Comparison of ENCODE assay signal across 33 mouse cellular contexts in the genomic region with DNA sequence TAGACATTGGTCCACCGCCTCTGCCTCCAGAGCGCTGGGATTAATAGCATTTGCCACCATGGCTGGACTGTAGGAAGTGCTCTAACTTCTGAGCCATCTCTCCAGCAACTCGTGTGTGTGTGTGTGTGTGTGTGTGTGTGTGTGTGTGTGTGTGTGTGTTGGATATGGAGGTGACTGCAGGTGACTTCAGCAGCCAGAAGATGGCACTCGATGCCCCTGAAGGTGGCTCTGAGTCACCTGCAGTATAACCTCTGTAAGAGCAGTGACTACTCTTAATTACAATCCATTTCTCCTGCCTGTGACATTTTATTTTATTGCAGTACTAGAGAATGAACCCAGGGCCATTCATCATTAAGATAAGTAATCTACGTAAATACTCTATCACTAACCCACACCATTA. TPM values are rescaled to one million over a fixed set of nuclear protein-coding genes. Genes with fewer than 3 reads are reported as not detected.
A peak's percentile ranks its signal among the peaks of the same experiment; 100 is the strongest.
DNase-seq lines count a peak whose midpoint lies in the region; ATAC-seq and TF ChIP-seq lines count a peak whose summit lies in the region.
"Had no signal": no experiment of that assay in that cellular context is flagged by ENCODE, and none has a peak within 500 bp of the region (broad histone marks: within the 10 kb centered on the region; RNA-seq: fewer than 3 reads in every experiment).

No protein-coding gene starts in this region.

- DNase-seq in hindbrain, postnatal 0 days (ENCODE audit: low spot score): no peak
- DNase-seq in 416B (ENCODE audit: low read depth) (peak; percentile 27), ES-CJ7 (ENCODE audit: low read depth, low spot score) (peak; percentile 71)
- DNase-seq in cerebellum, adult 2 months: no peak
- no peak for DNase-seq in lung, postnatal 0 days (ENCODE audit: low spot score)
- DNase-seq: adrenal gland, adult 8-10 months; B cell, adult 2 months; cerebellum, adult 11-12 months; cerebellum, postnatal 36 days; embryo, embryonic 11 days; gastrocnemius, postnatal 10 days; kidney, adult 9 months; kidney, postnatal 36 days; lung, adult 18-20 months; lung, postnatal 14 days; right cerebral cortex, postnatal 14 days; spleen, adult 18-20 months; thymus, postnatal 36 days had no signal

- peak; percentile 38 for TF ChIP-seq CTCF in hindbrain, postnatal 0 days (IDR thresholded peaks at IDR 0.05; ENCODE audit: low read depth)
- 0 out of 2 replicates have a peak, but pooled peaks have one; percentile 29 for TF ChIP-seq CTCF in small intestine, adult 2 months (IDR thresholded peaks at IDR 0.05; ENCODE audit: extremely low read depth, insufficient read length, insufficient replicate concordance, low read depth, low read length)
- TF ChIP-seq CTCF in cerebellum, adult 2 months (IDR thresholded peaks at IDR 0.05; ENCODE audit: borderline replicate concordance, insufficient read depth, low read depth, low read length): no peak
- TF ChIP-seq CTCF in lung, postnatal 0 days (IDR thresholded peaks at IDR 0.05): no peak

- H3K27ac ChIP-seq in hindbrain, postnatal 0 days: no peak overlapping the region
- no peak overlapping the region for H3K27ac ChIP-seq in hindbrain, embryonic 13.5 days
- H3K27ac ChIP-seq in small intestine, adult 2 months (ENCODE audit: insufficient read depth, low read depth, low read length): no peak overlapping the region
- H3K27ac ChIP-seq in cerebellum, adult 2 months (ENCODE audit: insufficient read depth, low read length): no peak overlapping the region
- no peak overlapping the region for H3K27ac ChIP-seq in lung, postnatal 0 days (ENCODE audit: low read length)
- H3K27ac ChIP-seq: embryonic facial prominence, embryonic 13.5 days; forebrain, embryonic 12.5 days; heart, embryonic 10.5 days; limb, embryonic 13.5 days; liver, embryonic 12.5 days; midbrain, embryonic 12.5 days had no signal

- no peak for TF ChIP-seq POLR2A in small intestine, adult 2 months (IDR thresholded peaks at IDR 0.05; ENCODE audit: low read depth, low read length)
- TF ChIP-seq POLR2A in cerebellum, adult 2 months (IDR thresholded peaks at IDR 0.05; ENCODE audit: borderline replicate concordance, insufficient read depth, low read length): no peak

- 93% methylated on average over 5 of the region's 5 CpGs for WGBS in hindbrain, postnatal 0 days
- WGBS in hindbrain, embryonic 13.5 days: 86% methylated on average over 5 of the region's 5 CpGs
- WGBS in small intestine, adult 2 months: 73% methylated on average over 5 of the region's 5 CpGs
- WGBS in cerebellum, adult 2 months: 94% methylated on average over 5 of the region's 5 CpGs
- WGBS in lung, postnatal 0 days: 80% methylated on average over 5 of the region's 5 CpGs

- no peaks in the 10 kb centered on the region for H3K27me3 ChIP-seq in hindbrain, postnatal 0 days (ENCODE audit: insufficient read depth, low read length)
- no peaks in the 10 kb centered on the region for H3K27me3 ChIP-seq in hindbrain, embryonic 13.5 days
- H3K27me3 ChIP-seq in small intestine, adult 2 months (ENCODE audit: control insufficient read depth, insufficient read depth, low read length): no peaks in the 10 kb centered on the region
- H3K27me3 ChIP-seq in cerebellum, adult 2 months (ENCODE audit: control insufficient read depth, insufficient read depth, low read length): no peaks in the 10 kb centered on the region
- no peaks in the 10 kb centered on the region for H3K27me3 ChIP-seq in lung, postnatal 0 days (replicated peaks; ENCODE audit: insufficient read depth, low read length)
- H3K27me3 ChIP-seq: embryonic facial prominence, embryonic 13.5 days; forebrain, embryonic 12.5 days; limb, embryonic 13.5 days; midbrain, embryonic 12.5 days; Patski had no signal

- H3K4me1 ChIP-seq in hindbrain, postnatal 0 days (ENCODE audit: insufficient read depth, low read length): no peaks in the 10 kb centered on the region
- H3K4me1 ChIP-seq in hindbrain, embryonic 13.5 days (replicated peaks): no peaks in the 10 kb centered on the region
- peaks cover 10% of the 10 kb centered on the region for H3K4me1 ChIP-seq in small intestine, adult 2 months (ENCODE audit: control insufficient read depth, insufficient read depth, insufficient read length, low read length)
- no peaks in the 10 kb centered on the region for H3K4me1 ChIP-seq in cerebellum, adult 2 months (ENCODE audit: control insufficient read depth, insufficient read depth, low read length)
- H3K4me1 ChIP-seq in lung, postnatal 0 days (ENCODE audit: insufficient read depth, low read depth, low read length): no peaks in the 10 kb centered on the region
- H3K4me1 ChIP-seq: embryonic facial prominence, embryonic 13.5 days; forebrain, embryonic 12.5 days; limb, embryonic 13.5 days; liver, embryonic 12.5 days; midbrain, embryonic 12.5 days had no signal

- no peak for TF ChIP-seq EP300 in lung, postnatal 0 days (IDR thresholded peaks at IDR 0.05)

- no peak overlapping the region for H3K9ac ChIP-seq in hindbrain, postnatal 0 days (replicated peaks; ENCODE audit: low read length)
- H3K9ac ChIP-seq in hindbrain, embryonic 13.5 days: no peak overlapping the region
- no peak overlapping the region for H3K9ac ChIP-seq in lung, postnatal 0 days (replicated peaks; ENCODE audit: low read depth)
- H3K9ac ChIP-seq: embryonic facial prominence, embryonic 13.5 days; forebrain, embryonic 12.5 days; limb, embryonic 13.5 days; liver, embryonic 12.5 days; midbrain, embryonic 12.5 days had no signal

- H3K4me2 ChIP-seq in hindbrain, postnatal 0 days (ENCODE audit: low read depth, low read length): no peak overlapping the region
- H3K4me2 ChIP-seq in hindbrain, embryonic 13.5 days: no peak overlapping the region
- no peak overlapping the region for H3K4me2 ChIP-seq in lung, postnatal 0 days (replicated peaks; ENCODE audit: low read depth, low read length)
- H3K4me2 ChIP-seq: embryonic facial prominence, embryonic 13.5 days; forebrain, embryonic 12.5 days; limb, embryonic 13.5 days; liver, embryonic 12.5 days; midbrain, embryonic 12.5 days had no signal

- H3K4me3 ChIP-seq in hindbrain, postnatal 0 days (ENCODE audit: low read length): no peak overlapping the region
- H3K4me3 ChIP-seq in hindbrain, embryonic 13.5 days: no peak overlapping the region
- H3K4me3 ChIP-seq in small intestine, adult 2 months (ENCODE audit: low read depth, low read length): no peak overlapping the region
- no peak overlapping the region for H3K4me3 ChIP-seq in cerebellum, adult 2 months (replicated peaks; ENCODE audit: insufficient read depth, low read depth, low read length)
- no peak overlapping the region for H3K4me3 ChIP-seq in lung, postnatal 0 days (ENCODE audit: low read depth, low read length)
- H3K4me3 ChIP-seq: embryonic facial prominence, embryonic 13.5 days; erythroblast, embryonic 14.5 days; forebrain, embryonic 12.5 days; heart, embryonic 10.5 days; limb, embryonic 13.5 days; liver, embryonic 12.5 days; midbrain, embryonic 12.5 days had no signal

- H3K9me3 ChIP-seq in hindbrain, postnatal 0 days (ENCODE audit: low read length): no peaks in the 10 kb centered on the region
- no peaks in the 10 kb centered on the region for H3K9me3 ChIP-seq in hindbrain, embryonic 13.5 days
- H3K9me3 ChIP-seq in lung, postnatal 0 days (ENCODE audit: low read length): no peaks in the 10 kb centered on the region
- H3K9me3 ChIP-seq: forebrain, embryonic 12.5 days; liver, embryonic 12.5 days; midbrain, embryonic 12.5 days had no signal

- peaks cover 38% of the 10 kb centered on the region for H3K36me3 ChIP-seq in hindbrain, postnatal 0 days (ENCODE audit: insufficient read depth, low read length)
- peaks cover 90% of the 10 kb centered on the region for H3K36me3 ChIP-seq in hindbrain, embryonic 13.5 days
- peaks cover 2% of the 10 kb centered on the region; the same call in 1 of the 2 replicates for H3K36me3 ChIP-seq in small intestine, adult 2 months (ENCODE audit: control insufficient read depth, insufficient read depth, low read length)
- H3K36me3 ChIP-seq in lung, postnatal 0 days (ENCODE audit: insufficient read depth, low read length): no peaks in the 10 kb centered on the region

- ATAC-seq in hindbrain, postnatal 0 days: no peak
- ATAC-seq in hindbrain, embryonic 13.5 days (ENCODE audit: low FRiP score): no peak
- no peak for ATAC-seq in lung, postnatal 0 days
- ATAC-seq: activated CD4-positive, CD25-positive, alpha-beta regulatory T cell, adult 4 months; hindbrain, embryonic 16.5 days; liver, embryonic 12.5 days; Patski had no signal

RNA-seq across cellular contexts. Expression of gene Foxj1, which starts 16.1 kb away (rescaled TPM):
- 37.6 and 40.0 TPM in 2 replicates for total RNA-seq in hindbrain, postnatal 0 days (2014; rRNA removed)
- polyA plus RNA-seq in hindbrain, postnatal 0 days (2015; fragmentation: Nextera tagmentation; extraction: Ambion mirVana): 15.5 and 16.6 TPM in 2 replicates
- 14.2 and 24.3 TPM in 2 replicates for polyA plus RNA-seq in hindbrain, embryonic 13.5 days (2015; fragmentation: Nextera tagmentation; extraction: Ambion mirVana)
- polyA plus RNA-seq in small intestine, adult 2 months (2012; rRNA removed): 0.17 and 0.19 TPM in 2 replicates
- 13.9 and 15.7 TPM in 2 replicates for polyA plus RNA-seq in cerebellum, adult 2 months (2012; rRNA removed)
- polyA plus RNA-seq in lung, postnatal 0 days (2015; fragmentation: Nextera tagmentation; extraction: Ambion mirVana): 39.8 and 44.9 TPM in 2 replicates
- total RNA-seq: granulocyte monocyte progenitor cell, adult 5-6 weeks; hematopoietic stem cell, adult 5-6 weeks; megakaryocyte progenitor cell, adult 5-6 weeks had no signal
- polyA plus RNA-seq: activated CD4-positive, CD25-positive, alpha-beta regulatory T cell, adult 4 months had no signal

RNA-seq across cellular contexts. Expression of gene Exoc7, which starts 44.3 kb away (rescaled TPM):
- 84.6 and 95.3 TPM in 2 replicates for total RNA-seq in hindbrain, postnatal 0 days (2014; rRNA removed)
- 128 TPM in 2 replicates for polyA plus RNA-seq in hindbrain, postnatal 0 days (2015; fragmentation: Nextera tagmentation; extraction: Ambion mirVana)
- 94.4 and 97.5 TPM in 2 replicates for polyA plus RNA-seq in hindbrain, embryonic 13.5 days (2015; fragmentation: Nextera tagmentation; extraction: Ambion mirVana)
- polyA plus RNA-seq in small intestine, adult 2 months (2012; rRNA removed): 12.2 and 24.1 TPM in 2 replicates
- 104 and 118 TPM in 2 replicates for polyA plus RNA-seq in cerebellum, adult 2 months (2012; rRNA removed)
- polyA plus RNA-seq in lung, postnatal 0 days (2015; fragmentation: Nextera tagmentation; extraction: Ambion mirVana): 41.3 and 41.9 TPM in 2 replicates

Comparison
In these comparisons a context has a peak if more than half of its experiments do, and no peak if none do; other contexts are left out.
1. DNase-seq: peak in 416B (single experiment) and ES-CJ7 (single experiment); none in hindbrain, postnatal 0 days (single experiment), cerebellum, adult 2 months (0 of 2) and lung, postnatal 0 days (single experiment).
2. CTCF ChIP-seq: peak in hindbrain, postnatal 0 days (single experiment) and small intestine, adult 2 months (single experiment); none in cerebellum, adult 2 months (single experiment) and lung, postnatal 0 days (single experiment).
3. RNA of gene Foxj1, which starts 16.1 kb away (polyA plus RNA-seq): 39.8 to 44.9 TPM in lung, postnatal 0 days, 14.2 to 24.3 TPM in hindbrain, embryonic 13.5 days, 15.5 to 16.6 TPM in hindbrain, postnatal 0 days and 13.9 to 15.7 TPM in cerebellum, adult 2 months; 0.17 to 0.19 TPM in small intestine, adult 2 months; every median in the first group is over 10 times any median in the second.